Mouse (Mus musculus): Measurements from ENCODE around the gene Pars2. TPM values are rescaled to one million over a fixed set of nuclear protein-coding genes. Genes with fewer than 3 reads are reported as not detected.

Pars2 gene
- polyA plus RNA-seq, 2 experiments from 2014 or later, result 11.4 to 17.4 TPM

Other genes starting within 250 kb of the Pars2 start
- gene Pcsk9, start 186.7 kb upstream of the Pars2 start, polyA plus RNA-seq (2017; shearing (Covaris generic)), result not detected
- gene Bsnd, start 158.8 kb upstream of the Pars2 start, polyA plus RNA-seq (2017; shearing (Covaris generic)), result not detected
- 1 to 10 TPM; 2.6 to 3.0 TPM for gene Dhcr24, start 90.0 kb upstream of the Pars2 start, polyA plus RNA-seq (2017; shearing (Covaris generic))
- under 1 TPM in 1 of 2 experiments, not detected in 1; 0.40 TPM for gene Lexm, start 33.8 kb upstream of the Pars2 start, polyA plus RNA-seq (2017; shearing (Covaris generic))
- not detected for gene Ttc22, start 28.6 kb upstream of the Pars2 start, polyA plus RNA-seq (2017; shearing (Covaris generic))
- gene Ttc4, start 27.9 kb downstream of the Pars2 start, polyA plus RNA-seq (2017; shearing (Covaris generic)), result 10 to 100 TPM; 53.8 to 77.4 TPM
- not detected for gene Mroh7, start 79.9 kb downstream of the Pars2 start, polyA plus RNA-seq (2017; shearing (Covaris generic))
- gene Fam151a, start 82.8 kb downstream of the Pars2 start, polyA plus RNA-seq (2017; shearing (Covaris generic)), result not detected
- 10 to 100 TPM in 1 of 2 experiments, 1 to 10 TPM in 1; 2.5 to 10.2 TPM for gene Acot11, start 153.9 kb downstream of the Pars2 start, polyA plus RNA-seq (2017; shearing (Covaris generic))

Data from CD4-positive, CD25-positive, alpha-beta regulatory T cell, adult 4 months (primary cell).